Mouse (Mus musculus) spleen, postnatal 36 days (tissue): ENCODE measurements around the gene Cpt2.
A peak's percentile ranks its signal among the peaks of the same experiment; 100 is the strongest.

Experiments used
- DNase-seq, 2 experiments: peaks; one replicate each; pipeline ENCODE4 v3.0.0; 2022; ENCODE audit warnings: low spot score in 2 of 2, mixed read lengths in 1 of 2

The Cpt2 gene

DNA sequence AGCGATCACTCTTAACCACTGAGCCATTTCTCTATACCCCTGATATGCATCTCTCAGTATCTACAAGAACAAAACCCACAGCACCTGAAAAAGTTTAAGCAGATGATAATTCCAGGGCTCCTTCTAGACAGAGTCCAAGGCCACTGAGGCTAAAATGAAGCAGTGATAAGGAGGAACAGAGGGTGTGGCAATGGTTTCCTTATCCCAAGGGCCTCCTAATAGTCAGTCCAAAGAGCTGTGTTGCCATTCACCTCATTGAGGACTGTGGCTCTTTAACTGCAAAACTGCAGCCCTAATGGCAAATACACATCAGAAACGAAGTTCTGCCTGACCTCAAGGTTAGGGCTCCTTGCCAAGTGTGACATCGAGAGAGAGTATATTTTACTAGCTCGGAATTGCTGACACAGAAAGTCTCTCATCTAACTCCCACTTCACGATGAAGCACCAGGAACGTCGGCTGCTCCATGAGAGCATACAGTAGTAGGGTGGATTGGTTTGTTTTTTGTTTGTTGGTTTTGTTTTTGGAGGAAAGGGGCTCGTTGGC, 2.2 kb downstream of the Cpt2 start:
- DNase-seq: peak; percentile 9 to 19

DNA sequence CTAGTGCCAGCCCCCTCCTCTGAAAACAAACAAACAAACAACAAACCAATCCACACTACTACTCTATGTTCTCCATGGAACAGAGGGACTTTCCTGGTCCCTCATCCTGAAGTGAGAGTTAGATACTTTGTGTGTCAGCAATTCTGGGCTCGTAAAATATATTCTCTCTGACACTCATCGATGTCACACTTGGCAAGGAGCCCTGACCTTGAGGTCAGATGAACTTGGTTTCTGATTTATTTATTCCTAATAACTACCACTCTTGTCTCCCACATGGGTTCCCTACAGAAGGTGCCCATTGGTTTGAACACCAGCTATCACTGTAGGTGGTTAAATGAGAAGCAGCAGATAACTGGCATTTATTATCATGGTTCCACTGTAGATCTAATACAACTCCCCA, 3.1 kb downstream of the Cpt2 start:
- DNase-seq: no peak

DNA sequence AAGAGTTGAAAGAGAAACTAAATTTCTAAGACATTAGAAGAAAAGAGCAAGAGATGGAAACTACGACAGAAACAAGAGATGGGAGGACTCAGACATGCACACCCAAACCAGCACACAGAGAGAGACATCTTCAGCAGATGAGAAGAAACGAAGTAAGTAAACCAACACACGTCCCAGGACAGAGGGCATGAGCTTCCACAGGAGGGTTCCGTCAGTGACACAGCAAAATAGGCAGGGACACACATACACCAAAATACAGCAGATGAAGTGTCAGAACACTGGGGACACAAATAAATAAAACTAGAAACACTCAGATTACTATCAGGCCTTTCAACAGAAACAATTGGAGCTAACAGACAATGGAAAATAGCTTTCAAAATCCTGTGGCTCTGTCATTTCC, 13.4 kb downstream of the Cpt2 start:
- DNase-seq: no peak

DNA sequence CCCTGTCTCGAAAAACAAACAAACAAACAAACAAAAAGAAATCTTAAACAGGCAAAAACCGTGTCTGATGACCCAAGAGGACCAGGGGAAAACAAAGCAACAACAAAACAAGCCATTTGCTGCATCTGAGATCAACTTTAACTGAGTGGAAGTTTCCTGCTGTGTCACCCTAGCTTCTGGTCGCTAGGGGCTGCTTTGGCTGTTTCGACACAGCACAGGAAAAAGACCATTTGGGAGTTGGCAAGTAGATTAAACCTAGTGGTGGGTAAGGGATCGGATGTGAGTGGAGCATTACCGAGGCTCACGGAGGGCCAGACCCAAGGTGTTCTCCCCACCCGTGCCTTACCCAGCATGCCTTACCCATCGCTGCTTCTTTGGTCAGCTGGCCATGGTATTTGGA, 16.8 kb downstream of the Cpt2 start:
- DNase-seq: no peak

DNA sequence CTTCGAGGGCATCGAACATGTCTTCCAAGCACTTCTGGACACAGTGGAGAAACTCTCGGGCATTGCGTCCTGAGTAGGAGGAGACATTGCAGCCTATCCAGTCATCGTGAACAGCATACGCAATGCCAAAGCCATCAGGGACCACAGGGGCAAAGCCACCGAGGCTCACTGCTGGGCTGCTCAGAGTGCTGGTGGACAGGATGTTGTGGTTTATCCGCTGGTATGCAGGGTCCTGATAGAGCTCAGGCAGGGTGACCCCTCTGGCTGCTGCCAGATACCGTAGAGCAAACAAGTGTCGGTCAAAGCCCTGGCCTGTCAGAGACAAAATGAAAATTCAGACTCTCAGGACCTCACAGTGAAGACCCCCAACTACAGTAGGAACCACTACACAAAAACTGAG, 19.2 kb downstream of the Cpt2 start:
- no peak for DNase-seq

DNA sequence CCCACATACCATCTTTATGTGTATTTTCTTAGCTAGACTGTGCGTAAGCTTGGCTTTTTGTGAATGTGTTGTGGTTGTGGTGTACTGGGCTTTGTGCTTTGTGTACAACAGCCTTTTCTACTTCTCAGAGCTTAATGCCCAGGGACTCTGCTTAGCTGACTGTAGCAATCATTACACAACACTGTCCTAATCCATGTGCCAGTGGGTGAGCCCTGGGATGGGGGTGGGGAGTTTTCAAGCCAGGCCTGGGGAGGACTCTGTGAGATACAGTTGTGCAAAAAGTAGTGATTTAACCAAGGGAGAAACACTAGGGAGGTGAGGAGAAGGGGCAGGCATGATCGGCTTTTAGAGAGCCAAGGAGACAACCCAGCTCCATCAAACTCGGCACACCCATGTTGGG, 23.2 kb downstream of the Cpt2 start:
- no peak for DNase-seq

DNA sequence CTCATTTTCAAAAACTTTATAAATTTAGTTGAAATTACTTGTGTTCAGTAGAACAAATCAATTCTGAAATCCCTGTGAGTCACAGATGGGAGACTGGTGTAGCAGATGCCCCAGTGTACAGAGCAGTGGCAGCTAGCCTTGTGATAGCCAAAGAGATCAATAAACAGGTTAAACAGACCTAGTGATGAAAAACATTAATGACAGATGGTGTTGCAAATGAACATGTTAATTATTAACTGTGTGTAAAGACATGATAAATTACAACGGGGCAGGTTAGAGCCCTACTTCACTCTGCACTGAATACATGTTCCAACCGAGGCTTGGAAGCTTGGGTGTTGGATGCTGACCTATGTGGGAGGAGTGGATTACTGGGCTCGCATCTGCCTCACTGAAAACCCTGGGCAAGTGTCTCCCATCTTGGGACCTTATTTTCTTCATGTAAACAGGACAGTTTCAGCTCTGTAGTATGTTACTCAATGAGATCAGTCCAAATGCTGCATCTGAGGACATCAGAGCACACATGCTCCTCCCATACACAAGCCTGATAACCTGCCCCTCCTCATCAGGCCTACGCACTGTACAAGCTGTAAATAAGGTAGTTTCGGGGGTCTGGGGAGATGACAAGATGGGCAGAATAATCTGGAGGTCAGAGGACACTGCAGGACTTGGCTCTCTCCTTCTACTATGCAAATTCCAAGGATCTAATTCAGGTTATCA, 24.0 kb downstream of the Cpt2 start:
- DNase-seq: no peak

DNA sequence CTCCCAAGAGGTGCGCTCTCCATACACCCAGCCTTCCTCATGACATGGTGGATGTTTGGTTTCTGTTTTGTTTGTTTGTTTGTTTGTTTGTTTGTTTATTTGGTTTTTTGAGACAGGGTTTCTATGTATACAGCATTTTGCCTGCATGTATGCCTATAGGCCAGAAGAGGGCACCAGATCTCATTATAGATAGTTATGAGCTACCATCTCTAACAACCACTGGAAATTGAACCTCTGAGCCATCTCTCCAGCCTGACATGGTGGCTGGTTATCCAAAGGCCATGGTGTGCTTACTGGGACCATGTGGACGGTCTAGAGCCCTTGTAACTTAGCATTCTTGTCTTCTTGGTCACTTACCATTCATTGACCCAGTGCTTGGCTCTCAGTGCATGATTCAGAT, 30.7 kb downstream of the Cpt2 start:
- no peak for DNase-seq

DNA sequence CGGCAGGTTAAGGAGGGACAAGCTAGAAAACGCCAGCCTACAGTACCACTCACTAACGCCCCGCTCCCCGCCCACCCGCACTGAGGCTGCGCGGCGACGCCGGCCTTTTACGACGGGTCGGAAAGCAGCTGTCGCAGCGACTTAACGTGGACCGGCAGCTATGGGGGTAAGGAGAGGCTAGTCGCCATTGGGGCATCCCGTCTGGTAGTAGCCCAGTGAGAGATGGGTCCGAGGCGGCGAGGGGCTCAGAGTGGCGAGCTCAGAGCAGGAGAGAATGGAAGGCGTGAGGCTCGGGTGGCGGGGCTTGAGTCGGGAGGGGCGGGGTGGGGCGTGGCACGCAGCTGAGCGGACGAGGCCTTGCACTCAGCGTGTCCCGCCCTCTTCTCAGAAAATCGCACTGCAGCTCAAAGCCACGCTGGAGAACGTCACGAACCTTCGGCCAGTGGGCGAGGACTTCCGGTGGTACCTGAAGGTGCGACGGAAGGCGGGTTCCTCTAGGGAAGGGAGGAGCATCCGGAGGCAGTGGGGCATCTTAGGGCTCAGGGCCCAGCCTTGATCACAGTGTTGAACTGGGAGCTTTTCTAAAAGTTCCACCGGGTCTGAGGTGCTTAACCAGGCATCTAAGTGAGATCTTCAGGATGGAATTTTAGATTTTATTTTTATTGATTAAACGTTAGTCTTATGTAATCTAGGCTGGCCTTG, 33.5 kb downstream of the Cpt2 start, which contains the start of gene 0610037L13Rik:
Gene 0610037L13Rik (plus strand): TSS at position 83 of the 702 bp plus-strand sequence.
- peak; percentile 96 to 97 for DNase-seq

DNA sequence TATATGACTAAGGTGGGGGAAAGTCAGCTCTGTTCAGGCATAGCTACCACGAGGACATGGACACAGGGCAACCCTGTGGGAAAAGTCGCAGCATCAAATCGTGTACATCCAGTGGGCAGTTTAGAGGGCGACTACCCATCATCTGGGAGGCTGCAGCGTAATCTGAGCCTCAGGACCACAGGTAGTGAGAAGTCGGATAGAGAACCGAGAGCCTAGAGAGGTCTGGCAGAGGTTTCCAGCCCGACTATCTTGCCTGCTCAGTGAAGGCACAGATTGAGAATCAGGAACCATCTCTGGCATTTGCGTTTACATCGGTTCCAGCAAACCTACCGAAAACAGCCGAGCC, 34.1 kb downstream of the Cpt2 start:
- peak; percentile 4 to 11 for DNase-seq

DNA sequence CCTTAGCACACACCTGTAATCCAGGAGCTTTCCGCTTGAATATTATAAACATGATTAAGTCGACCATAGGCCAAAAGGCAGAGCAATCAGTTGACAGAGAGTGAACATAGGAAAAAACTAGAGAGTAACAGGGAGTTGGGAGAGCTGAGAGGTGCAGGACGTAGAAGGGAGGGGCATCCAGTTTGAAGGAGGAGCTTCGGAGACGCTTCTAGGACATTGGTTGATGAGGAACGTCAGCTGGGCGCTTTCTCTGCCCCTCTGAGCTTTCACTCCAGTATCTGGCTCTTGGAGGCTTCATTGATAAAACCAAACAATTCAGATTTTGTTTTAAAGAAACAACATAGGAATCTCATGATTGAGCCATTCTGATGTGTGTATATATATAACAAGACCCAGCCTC, 37.0 kb downstream of the Cpt2 start:
- no peak for DNase-seq

DNA sequence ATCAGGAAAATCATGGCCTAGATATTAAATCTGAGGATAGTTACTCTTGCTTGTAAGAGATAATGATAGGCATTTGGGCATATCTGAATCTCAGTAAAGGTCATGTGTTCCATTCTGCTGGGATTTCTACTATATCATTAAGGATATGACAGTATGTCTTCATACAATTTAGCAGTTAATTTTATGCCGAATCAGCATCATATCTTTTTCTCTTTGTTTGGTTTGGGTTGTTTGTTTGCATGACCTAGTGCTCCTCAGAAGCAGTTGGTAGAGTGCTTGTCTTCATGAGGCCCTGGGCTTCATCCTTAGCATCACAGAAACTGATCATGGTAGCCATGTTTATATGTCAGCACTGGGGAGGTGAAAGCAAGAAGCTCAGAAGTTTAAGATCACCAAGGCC, 41.8 kb downstream of the Cpt2 start:
- DNase-seq: no peak

DNA sequence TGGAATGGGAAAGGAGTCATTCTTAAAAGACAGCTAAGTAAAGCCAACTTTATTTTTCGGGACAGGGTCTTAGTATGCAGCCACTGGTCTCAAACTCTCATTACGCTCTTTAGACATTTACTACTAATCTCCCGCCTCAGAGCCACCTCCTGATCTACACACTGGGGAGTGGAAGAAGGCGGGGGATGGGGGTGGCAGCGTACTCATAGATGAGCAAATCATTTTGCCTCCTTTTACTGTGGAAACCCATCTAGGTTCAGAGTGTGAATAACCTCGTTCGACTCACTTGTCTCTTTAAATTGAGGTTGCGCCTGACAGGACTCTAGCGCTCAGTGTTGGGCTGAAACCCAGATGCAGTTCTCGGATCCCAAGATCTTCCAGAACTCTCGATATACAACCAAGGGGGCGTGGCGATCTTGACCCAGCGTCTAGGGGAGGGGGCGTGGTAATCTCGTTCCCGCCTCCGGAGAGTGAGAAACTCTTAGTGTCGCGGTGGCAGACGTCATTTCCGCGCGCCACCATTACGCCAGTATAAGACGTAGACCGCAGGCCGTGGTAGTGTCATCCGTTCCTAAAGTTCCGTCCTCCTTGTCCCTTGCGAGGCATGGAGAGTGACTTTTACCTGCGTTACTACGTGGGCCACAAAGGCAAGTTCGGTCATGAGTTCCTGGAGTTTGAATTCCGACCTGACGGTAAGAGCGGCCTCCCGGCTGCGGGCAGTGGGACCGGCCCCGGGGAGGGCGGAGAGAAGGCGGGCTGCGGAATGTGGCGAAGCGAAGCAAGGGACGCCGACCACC, 44.0 kb downstream of the Cpt2 start, which contains the start of gene Magoh:
Gene Magoh (plus strand): TSS at position 502 of the 797 bp plus-strand sequence.
- peak; percentile 92 to 95 for DNase-seq

DNA sequence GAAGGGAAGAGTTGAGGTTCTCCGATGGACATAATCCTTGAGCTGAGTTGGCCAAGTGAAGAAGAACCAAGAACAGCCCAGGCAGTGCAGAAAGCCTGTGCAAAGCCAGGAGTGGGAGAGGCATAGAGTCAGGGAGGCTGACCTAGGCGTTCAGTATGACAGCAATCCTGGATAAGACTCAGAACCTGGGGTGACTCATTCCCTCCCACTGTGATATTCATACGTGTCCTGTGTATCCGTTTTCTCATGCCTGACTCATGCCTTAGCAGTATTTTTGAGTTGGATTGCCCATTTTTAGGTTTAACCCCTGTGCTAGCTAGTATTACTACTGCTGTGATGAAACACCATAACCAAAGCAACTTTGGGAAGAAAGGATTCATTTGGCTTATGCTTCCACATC, 58.5 kb downstream of the Cpt2 start:
- DNase-seq: no peak

DNA sequence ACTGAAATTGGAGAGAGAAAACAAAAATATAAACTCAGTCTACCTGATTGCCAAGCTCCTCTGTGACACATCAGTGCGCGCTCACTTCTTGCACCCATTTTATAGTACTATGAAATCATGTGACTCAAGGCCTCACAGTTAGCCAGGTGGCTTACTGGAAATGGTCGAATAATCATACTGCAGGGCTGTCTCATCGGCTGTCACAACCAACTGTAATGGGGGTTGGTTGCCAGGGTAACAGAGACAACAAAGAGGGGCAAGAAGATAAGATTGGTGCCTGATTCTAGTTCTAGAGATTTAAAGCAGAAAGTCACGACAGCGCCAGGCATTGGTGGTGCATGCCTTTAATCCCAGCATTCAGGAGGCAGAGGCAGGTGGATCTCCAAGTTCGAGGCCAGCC, 64.4 kb downstream of the Cpt2 start:
- no peak for DNase-seq

DNA sequence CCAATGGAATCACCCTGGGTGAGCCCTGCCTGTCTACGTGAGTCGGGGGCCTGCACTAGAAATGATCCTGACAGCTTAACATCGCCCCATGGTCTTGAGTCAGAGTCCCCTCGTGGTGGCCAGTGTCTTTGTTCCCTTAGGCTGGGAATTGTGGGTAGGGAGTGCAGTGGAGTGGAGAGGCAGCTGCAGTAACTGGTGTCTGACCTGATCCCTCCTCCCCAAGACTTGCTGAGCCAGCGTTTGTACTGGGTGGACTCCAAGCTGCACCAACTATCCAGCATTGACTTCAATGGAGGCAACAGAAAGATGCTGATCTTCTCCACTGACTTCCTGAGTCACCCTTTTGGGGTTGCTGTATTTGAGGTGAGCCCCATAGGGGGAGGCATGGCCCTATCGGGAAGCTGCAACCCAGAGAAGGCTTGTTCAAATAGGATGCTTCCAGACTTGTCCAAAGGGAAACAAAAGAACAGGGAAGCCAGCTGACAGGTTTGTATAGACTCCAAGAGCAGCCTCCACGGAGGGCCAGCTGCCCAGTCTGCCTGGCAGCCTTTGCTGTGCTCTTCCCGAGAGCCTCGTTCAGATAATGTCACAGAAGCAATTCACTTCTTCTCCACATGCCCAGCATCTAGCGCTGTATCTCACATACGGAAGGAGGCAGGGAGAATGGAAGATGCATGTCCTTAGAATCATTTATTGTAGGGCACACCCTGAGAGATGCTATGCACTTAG, 66.3 kb downstream of the Cpt2 start:
- DNase-seq: no peak
